Mouse (Mus musculus): ENCODE data around the gene Man2c1. TPM values are rescaled to one million over a fixed set of nuclear protein-coding genes. Genes with fewer than 3 reads are reported as not detected.
A peak's percentile ranks its signal among the peaks of the same experiment; 100 is the strongest.

Man2c1 gene
- polyA plus RNA-seq, 1 experiment from 2014 or later = 45.6 TPM

DNA sequence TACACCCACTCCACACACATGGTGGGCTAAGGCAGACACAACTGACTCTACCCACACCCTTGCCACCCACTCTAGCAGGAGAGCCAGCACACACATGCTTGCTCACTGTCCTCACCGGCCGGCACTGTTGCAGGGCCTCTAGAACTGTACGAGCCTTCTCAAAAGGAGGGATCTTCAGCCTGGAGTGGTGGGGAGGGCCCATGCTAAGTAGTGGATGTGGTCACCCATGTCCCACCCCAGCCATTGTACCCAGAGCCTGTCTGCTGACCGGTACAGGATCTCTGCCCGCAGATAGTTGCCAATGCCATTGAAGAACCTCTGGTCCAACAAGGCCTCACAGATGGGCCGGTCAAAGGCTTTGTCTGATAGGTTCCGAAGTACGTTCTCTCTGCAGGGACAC is 14.3 kb downstream of the Man2c1 start:
- Histone ChIP-seq H3K27me3 (no peaks in the 10 kb centered on the region), H3K4me2 (no peak overlapping the region), H3K9ac (no peak overlapping the region), H3K9me3 (replicated peaks) (no peaks in the 10 kb centered on the region), H3K4me3 (no peak overlapping the region), H3K4me1 (replicated peaks) (peaks cover 17% of the 10 kb centered on the region), H3K27ac (no peak overlapping the region), H3K36me3 (peaks cover 24% of the 10 kb centered on the region)
- WGBS = 88% methylated on average over 8 of the region's 8 CpGs
- ATAC-seq (replicated peaks; ENCODE audit: insufficient number of reproducible peaks, insufficient read depth, low FRiP score, low read depth) = no peak

DNA sequence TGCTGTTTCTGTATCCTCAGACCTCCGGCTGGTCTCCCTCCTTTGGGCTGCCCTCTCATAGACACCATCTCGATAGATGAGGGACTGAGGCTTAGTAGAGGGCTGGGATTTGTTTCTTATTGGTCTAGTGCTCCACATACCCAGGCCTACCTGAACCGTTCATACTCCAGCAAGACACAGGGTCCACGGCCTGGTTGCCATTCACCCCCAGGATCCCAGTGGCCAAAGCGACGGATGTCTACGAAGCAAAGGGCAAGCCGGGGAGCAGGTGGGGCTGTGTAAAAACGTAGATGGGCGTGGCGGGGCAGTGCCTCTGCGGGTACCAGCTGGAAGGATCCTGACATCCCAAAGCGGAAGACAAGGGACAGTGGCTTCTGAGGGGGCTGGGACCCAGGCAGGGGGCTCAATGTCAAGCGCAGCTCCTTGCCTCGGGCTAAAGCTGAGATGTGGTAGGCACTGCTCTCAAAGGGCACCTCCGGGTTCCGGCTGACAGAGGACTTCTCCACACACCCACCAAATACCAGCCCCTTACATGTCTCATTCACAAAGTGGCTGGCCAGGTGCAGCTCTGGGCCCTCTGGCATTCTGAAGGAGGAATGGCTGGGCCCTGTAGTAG is 16.1 kb downstream of the Man2c1 start:
- peaks cover 7% of the 10 kb centered on the region for H3K36me3 ChIP-seq
- no peaks in the 10 kb centered on the region for H3K27me3 ChIP-seq
- WGBS = 86% methylated on average over 17 of the region's 17 CpGs
- peak overlapping the region; percentile 87; the same call in 1 of the 2 replicates for H3K4me2 ChIP-seq
- H3K4me3 ChIP-seq = no peak overlapping the region
- H3K4me1 ChIP-seq (replicated peaks) = peaks cover 17% of the 10 kb centered on the region
- H3K27ac ChIP-seq = no peak overlapping the region
- H3K9me3 ChIP-seq (replicated peaks) = no peaks in the 10 kb centered on the region
- no peak for ATAC-seq (replicated peaks; ENCODE audit: insufficient number of reproducible peaks, insufficient read depth, low FRiP score, low read depth)
- H3K9ac ChIP-seq = no peak overlapping the region

DNA sequence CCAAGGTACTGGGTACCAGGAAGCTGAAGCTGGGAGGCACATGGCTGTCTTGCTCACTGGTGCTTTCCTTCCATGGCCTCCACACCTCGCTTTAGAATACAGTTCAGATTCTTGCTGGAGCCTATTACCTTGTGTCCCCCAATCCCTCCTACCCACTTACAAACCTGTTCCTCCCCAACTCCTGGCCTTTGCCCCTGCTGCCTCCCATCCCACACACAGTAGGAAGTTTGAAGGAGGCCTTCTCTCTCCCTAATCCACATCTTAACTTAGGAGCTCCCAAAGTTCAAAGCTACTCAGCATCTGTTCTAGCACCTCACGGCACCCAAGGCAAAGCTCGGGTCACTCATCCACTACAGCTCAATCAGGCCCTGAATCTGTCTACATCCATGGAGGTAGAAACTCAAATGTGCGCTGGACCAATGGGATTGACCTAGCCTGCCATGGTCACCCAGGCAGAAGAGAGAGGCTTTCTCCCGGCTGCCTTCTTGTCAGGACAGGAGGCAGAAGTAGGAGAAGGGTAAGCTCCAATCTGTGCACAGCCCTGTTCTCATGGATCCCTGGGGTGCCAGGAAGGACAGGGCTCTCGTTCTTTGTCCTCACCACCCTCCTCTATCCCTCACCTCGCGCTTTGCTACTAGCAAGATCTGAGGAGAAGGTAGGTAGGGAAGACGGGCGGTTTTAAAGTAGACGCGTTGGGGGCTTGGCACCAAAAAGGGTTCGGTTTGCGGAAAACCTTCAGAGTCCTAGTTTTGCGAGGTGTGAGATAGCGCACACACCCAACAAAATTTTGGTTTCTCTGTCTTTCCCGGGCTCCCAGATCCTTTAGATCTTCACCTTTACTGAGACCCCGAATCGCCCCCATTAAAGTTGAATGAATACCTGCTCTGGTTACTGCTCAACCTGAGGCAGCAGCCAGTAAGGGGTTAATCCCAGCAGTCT is 17.0 kb downstream of the Man2c1 start:
- peak overlapping the region; percentile 63 for H3K4me3 ChIP-seq
- H3K9ac ChIP-seq = peak overlapping the region; percentile 74
- peak overlapping the region; percentile 87 for H3K27ac ChIP-seq
- no peaks in the 10 kb centered on the region for H3K27me3 ChIP-seq
- H3K4me2 ChIP-seq = peak overlapping the region; percentile 87
- 7% methylated on average over 19 of the region's 19 CpGs for WGBS
- H3K4me1 ChIP-seq (replicated peaks) = peaks cover 13% of the 10 kb centered on the region
- no peak for ATAC-seq (replicated peaks; ENCODE audit: insufficient number of reproducible peaks, insufficient read depth, low FRiP score, low read depth)
- no peaks in the 10 kb centered on the region; the same call in 1 of the 2 replicates for H3K36me3 ChIP-seq
- H3K9me3 ChIP-seq (replicated peaks) = no peaks in the 10 kb centered on the region

DNA sequence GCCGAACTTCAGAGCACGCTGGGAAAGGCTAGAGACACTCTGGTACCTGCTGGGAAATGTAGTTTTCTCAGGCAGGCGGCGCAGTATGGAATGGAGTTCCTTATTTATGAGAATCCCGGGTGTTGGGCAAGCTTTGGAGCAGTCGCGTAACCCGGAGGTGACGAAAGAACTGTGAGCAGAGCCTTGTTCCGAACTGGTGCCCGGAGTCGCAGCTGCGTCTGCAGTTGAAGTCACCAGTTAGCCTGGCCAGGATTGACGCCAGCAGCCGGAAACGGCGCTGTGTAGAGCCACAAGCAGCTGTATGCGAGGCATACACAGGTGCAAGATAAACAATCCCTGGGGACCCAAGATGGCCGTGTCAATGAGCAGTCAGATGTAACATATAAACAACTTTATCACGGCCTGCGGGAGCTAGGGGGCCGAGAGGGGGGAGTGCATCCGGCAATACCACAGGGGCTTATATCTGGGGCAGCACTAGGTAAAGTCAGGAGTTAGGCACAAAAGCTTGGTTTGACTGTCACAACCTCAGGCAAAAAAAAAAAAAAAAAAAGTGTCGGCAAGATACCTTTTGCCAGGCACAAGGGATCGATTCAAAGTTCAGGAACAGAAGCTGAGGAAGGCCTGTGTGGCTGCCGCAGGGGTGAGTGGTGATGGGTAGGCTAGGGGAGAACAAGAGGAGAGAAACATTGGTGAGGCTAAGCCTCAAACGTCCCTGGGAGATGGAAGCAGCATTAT is 17.8 kb downstream of the Man2c1 start, which contains the start of gene Neil1:
Gene Neil1, minus strand, starts transcription at position 162 of the 735 bp plus-strand sequence.
- peak; percentile 89 for ATAC-seq (replicated peaks; ENCODE audit: insufficient number of reproducible peaks, insufficient read depth, low FRiP score, low read depth)

DNA sequence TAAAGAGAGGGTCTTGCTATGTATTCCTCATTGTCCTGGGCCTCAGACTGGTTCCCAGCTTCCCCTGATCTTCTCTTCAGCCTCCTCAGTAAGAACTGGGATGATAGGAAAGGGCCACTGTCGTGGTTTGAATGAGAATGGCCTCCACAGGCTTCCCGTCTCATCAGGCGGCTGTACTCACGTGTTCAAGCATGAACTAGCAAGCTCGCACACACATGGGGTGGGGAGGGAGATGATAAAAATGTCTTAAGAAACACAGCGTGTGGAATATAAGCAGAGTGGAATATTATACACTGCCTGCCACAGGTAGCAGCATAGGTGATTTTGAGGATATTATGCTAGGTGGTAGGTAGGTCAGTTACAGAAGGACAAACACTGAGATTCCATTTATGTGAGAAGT is 18.5 kb downstream of the Man2c1 start:
- H3K27ac ChIP-seq = peak overlapping the region; percentile 87; the same call in 1 of the 2 replicates
- ATAC-seq (replicated peaks; ENCODE audit: insufficient number of reproducible peaks, insufficient read depth, low FRiP score, low read depth) = no peak
- no peaks in the 10 kb centered on the region for H3K27me3 ChIP-seq
- peak overlapping the region; percentile 63; the same call in 1 of the 2 replicates for H3K4me3 ChIP-seq
- H3K9me3 ChIP-seq (replicated peaks) = no peaks in the 10 kb centered on the region
- no peaks in the 10 kb centered on the region for H3K36me3 ChIP-seq
- WGBS = 75% methylated on average over 6 of the region's 6 CpGs
- H3K9ac ChIP-seq = no peak overlapping the region; the same call in 1 of the 2 replicates
- H3K4me1 ChIP-seq (replicated peaks) = peaks cover 13% of the 10 kb centered on the region
- H3K4me2 ChIP-seq = peak overlapping the region; percentile 87

More for the DNA sequence above, 17.8 kb downstream of the Man2c1 start, which contains the start of gene Neil1:
- Histone ChIP-seq H3K27me3 (no peaks in the 10 kb centered on the region), H3K27ac (peak within 1 kb of the TSS; percentile 87), H3K9ac (peak within 1 kb of the TSS; percentile 74), H3K4me1 (replicated peaks) (peaks cover 13% of the 10 kb centered on the region), H3K4me2 (peak within 1 kb of the TSS; percentile 87), H3K9me3 (replicated peaks) (no peaks in the 10 kb centered on the region), H3K36me3 (no peaks in the 10 kb centered on the region; the same call in 1 of the 2 replicates), H3K4me3 (peak within 1 kb of the TSS; percentile 63)
- WGBS = 1% methylated on average over 27 of the region's 27 CpGs

DNA sequence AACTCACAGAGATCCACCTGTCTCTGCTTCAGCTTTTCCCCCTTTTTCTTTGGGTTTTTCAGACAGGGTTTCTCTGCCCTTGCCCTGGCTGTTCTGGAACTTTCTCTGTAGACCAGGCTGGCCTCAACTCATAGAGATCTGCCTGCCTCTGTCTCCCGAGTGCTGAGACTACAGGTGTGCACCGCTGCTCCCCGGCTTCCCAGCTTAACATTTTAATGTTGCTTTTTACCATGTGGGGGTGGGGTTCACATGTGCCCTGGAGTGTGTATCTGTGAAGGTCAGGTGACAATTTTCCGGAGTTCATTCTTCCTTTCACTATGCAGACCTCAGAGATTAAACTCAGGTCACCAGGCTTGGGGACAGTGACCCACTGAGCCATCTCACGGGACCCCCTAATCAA is 19.7 kb downstream of the Man2c1 start:
- Histone ChIP-seq H3K9ac (no peak overlapping the region), H3K27me3 (no peaks in the 10 kb centered on the region), H3K27ac (no peak overlapping the region), H3K4me2 (no peak overlapping the region), H3K4me1 (replicated peaks) (peaks cover 13% of the 10 kb centered on the region), H3K9me3 (replicated peaks) (no peaks in the 10 kb centered on the region), H3K4me3 (no peak overlapping the region), H3K36me3 (peaks cover 7% of the 10 kb centered on the region)
- 75% methylated on average over 5 of the region's 5 CpGs for WGBS
- ATAC-seq (replicated peaks; ENCODE audit: insufficient number of reproducible peaks, insufficient read depth, low FRiP score, low read depth) = no peak

DNA sequence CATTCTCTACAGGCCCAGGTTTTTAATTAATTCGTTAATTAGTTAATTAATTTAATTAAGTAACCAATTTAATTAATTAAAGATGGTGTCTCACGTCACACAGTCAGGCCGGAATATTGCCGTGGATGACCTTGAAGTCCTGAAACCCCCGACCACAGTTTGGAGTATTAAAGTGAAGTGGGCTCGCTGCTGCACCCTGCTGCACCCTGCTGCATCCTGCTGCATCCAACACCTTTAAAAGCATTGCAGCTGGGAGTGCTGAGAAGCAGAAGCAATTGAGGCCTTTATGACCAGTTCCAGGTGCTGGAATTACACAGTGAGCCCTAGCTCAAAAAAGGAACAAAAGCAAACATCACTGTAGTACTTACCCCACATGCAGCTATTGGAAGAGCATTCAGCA is 21.8 kb downstream of the Man2c1 start:
- Histone ChIP-seq H3K9ac (no peak overlapping the region), H3K36me3 (peaks cover 13% of the 10 kb centered on the region), H3K4me3 (no peak overlapping the region), H3K27ac (no peak overlapping the region), H3K9me3 (replicated peaks) (no peaks in the 10 kb centered on the region), H3K27me3 (no peaks in the 10 kb centered on the region), H3K4me1 (replicated peaks) (peaks cover 11% of the 10 kb centered on the region), H3K4me2 (no peak overlapping the region)
- WGBS = 49% methylated on average over 6 of the region's 6 CpGs
- no peak for ATAC-seq (replicated peaks; ENCODE audit: insufficient number of reproducible peaks, insufficient read depth, low FRiP score, low read depth)

DNA sequence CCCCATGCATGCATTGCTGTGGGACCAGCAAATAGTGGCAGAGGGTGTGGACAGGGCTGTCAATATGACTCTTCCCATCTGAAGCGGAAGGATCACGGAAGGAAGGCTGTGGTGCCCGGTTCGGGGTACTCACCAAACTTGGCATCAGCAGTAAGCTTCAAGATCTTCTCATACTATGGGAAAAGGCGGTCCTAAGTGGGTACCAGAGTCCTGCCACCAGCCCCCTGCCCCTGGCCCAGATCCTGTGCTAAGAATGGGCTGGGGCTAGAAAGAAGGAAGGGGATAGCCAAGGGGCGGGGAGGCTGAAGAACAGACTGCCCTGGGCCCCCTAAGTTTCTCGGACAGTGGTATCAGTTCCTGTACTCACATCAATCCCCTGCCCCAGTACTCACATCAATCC is 25.9 kb downstream of the Man2c1 start:
- Histone ChIP-seq H3K4me1 (replicated peaks) (peaks cover 13% of the 10 kb centered on the region), H3K4me3 (no peak overlapping the region), H3K27ac (no peak overlapping the region), H3K9ac (no peak overlapping the region), H3K9me3 (replicated peaks) (no peaks in the 10 kb centered on the region), H3K27me3 (no peaks in the 10 kb centered on the region), H3K4me2 (no peak overlapping the region), H3K36me3 (peaks cover 13% of the 10 kb centered on the region)
- 92% methylated on average over 7 of the region's 7 CpGs for WGBS
- no peak for ATAC-seq (replicated peaks; ENCODE audit: insufficient number of reproducible peaks, insufficient read depth, low FRiP score, low read depth)

DNA sequence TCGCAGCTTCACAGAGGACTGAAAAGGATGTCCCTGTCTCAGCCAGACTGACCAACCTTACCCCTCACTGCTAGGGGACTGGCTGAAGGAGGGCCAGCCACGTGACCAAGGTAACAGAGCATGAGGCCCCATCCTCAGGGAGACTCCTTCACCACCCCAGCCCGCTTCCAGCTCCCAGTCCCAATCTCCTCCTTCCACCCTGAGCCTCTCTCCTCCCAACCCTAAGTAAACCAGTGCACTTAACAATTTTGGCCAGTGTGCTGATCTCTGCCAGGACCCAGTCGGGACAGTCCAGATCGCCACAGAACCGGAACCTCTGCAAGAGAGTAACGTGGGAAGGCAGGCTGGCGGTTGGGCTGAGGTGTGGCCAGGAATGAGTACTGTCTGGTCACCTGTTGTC is 26.3 kb downstream of the Man2c1 start:
- ATAC-seq (replicated peaks; ENCODE audit: insufficient number of reproducible peaks, insufficient read depth, low FRiP score, low read depth) = no peak
- no peaks in the 10 kb centered on the region for H3K9me3 ChIP-seq (replicated peaks)
- peaks cover 13% of the 10 kb centered on the region for H3K36me3 ChIP-seq
- H3K9ac ChIP-seq = no peak overlapping the region
- WGBS = 84% methylated on average over 8 of the region's 8 CpGs
- no peaks in the 10 kb centered on the region for H3K27me3 ChIP-seq
- peak overlapping the region; percentile 91; the same call in 1 of the 2 replicates for H3K4me3 ChIP-seq
- no peak overlapping the region for H3K27ac ChIP-seq
- no peak overlapping the region for H3K4me2 ChIP-seq
- peaks cover 13% of the 10 kb centered on the region for H3K4me1 ChIP-seq (replicated peaks)

DNA sequence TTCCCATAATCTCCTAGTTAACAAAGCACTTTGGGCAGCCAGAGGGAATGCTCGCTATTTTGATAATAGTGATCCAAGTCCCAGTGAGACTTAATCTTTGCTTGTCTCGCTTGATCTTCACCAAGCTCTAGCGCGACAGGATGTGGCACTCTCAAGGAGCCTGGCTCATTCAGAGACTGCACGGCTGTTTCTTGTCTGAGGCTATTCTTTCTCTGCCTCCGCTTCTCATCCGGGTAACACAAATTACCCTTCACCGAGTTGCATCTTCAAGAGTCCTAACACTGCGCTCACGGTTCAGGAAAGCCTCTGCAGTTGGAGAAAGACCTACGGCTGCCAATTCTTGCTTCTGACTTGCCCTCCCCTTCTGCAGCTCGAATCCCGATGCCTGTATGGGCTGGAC is 27.0 kb downstream of the Man2c1 start:
- H3K9ac ChIP-seq = peak overlapping the region; percentile 73
- peak overlapping the region; percentile 91 for H3K4me3 ChIP-seq
- H3K4me2 ChIP-seq = peak overlapping the region; percentile 96
- no peaks in the 10 kb centered on the region for H3K27me3 ChIP-seq
- H3K36me3 ChIP-seq = peaks cover 13% of the 10 kb centered on the region
- no peaks in the 10 kb centered on the region for H3K9me3 ChIP-seq (replicated peaks)
- no peak for ATAC-seq (replicated peaks; ENCODE audit: insufficient number of reproducible peaks, insufficient read depth, low FRiP score, low read depth)
- peaks cover 13% of the 10 kb centered on the region for H3K4me1 ChIP-seq (replicated peaks)
- WGBS = 24% methylated on average over 13 of the region's 13 CpGs
- no peak overlapping the region for H3K27ac ChIP-seq

DNA sequence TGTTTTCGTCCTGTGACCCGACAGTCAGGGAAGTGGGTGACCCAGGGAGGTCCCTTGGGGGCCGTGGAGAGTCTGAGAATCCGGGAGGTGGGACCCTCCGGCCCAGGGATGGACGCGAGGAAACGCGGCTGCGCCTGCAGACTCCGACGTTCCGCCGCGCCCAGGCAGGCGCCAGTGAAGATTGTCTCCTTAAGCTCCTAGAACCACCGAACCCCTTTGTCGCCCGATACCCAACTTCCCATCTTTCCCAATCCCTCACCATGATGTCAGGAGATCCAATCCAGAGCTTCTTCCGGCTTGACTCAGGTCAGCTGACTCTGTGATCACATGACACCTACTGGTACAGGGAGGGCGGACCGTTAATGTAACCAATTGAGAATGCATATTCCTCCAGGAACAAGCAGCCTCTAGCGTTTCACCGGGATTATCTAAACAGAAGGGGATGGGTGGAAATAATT is 27.6 kb downstream of the Man2c1 start, which contains the start of gene Commd4:
Gene Commd4, minus strand, starts transcription at position 319 of the 458 bp plus-strand sequence.
- Histone ChIP-seq H3K9me3 (replicated peaks) (no peaks in the 10 kb centered on the region), H3K9ac (peak within 1 kb of the TSS; percentile 73), H3K4me3 (peak within 1 kb of the TSS; percentile 91), H3K27ac (no peak within 1 kb of the TSS), H3K36me3 (peaks cover 13% of the 10 kb centered on the region), H3K4me2 (peak within 1 kb of the TSS; percentile 96), H3K27me3 (no peaks in the 10 kb centered on the region), H3K4me1 (replicated peaks) (peaks cover 13% of the 10 kb centered on the region)
- WGBS = under 1% methylated on average over 24 of the region's 24 CpGs
- ATAC-seq (replicated peaks; ENCODE audit: insufficient number of reproducible peaks, insufficient read depth, low FRiP score, low read depth) = peak; percentile 78
